Mouse (Mus musculus) spleen, adult 2 months (tissue): Measurements from ENCODE around the gene Icos. TPM values are rescaled to one million over a fixed set of nuclear protein-coding genes. Genes with fewer than 3 reads are reported as not detected.

ENCODE experiments used
- DNase-seq, 2 experiments: peaks; one replicate each; pipeline versions ENCODE4 v3.0.0 to v3.0.0-alpha.2; 2012 to 2021; ENCODE audit warnings: low spot score in 2 of 2, low read depth in 1 of 2
- H3K27ac ChIP-seq: fragments of 200-500 bp; 2 replicates; pipeline ENCODE4 v1.5.1; 2012; ENCODE audit warnings: low read length, inconsistent platforms; ENCODE audit not compliant: insufficient read depth
- H3K27me3 ChIP-seq: fragments of 200-500 bp; 2 replicates; pipeline ENCODE4 v1.6.1; 2012; ENCODE audit warnings: mild to moderate bottlenecking, moderate library complexity, low read length, inconsistent platforms; ENCODE audit not compliant: control insufficient read depth, insufficient read depth
- H3K36me3 ChIP-seq: fragments of 200-500 bp; 2 replicates; pipeline ENCODE4 v1.6.1; 2012; ENCODE audit warnings: mild to moderate bottlenecking, low read length, inconsistent platforms; ENCODE audit not compliant: control insufficient read depth, insufficient read depth
- H3K4me1 ChIP-seq: fragments of 200-500 bp; 2 replicates; pipeline ENCODE4 v1.6.1; 2011; ENCODE audit warnings: inconsistent platforms; ENCODE audit not compliant: control insufficient read depth, insufficient read depth, insufficient read length
- H3K4me3 ChIP-seq: fragments of 200-500 bp; 2 replicates; pipeline ENCODE4 v1.5.1; 2011; ENCODE audit warnings: mild to moderate bottlenecking, inconsistent platforms; ENCODE audit not compliant: insufficient read depth, insufficient read length; ENCODE audit errors: extremely low read depth
- CTCF ChIP-seq: fragments of 200-500 bp; IDR thresholded peaks from 2 replicates; pipeline ENCODE4 v1.5.1; 2011; ENCODE audit warnings: mild to moderate bottlenecking, inconsistent platforms; ENCODE audit not compliant: insufficient read depth, insufficient read length, insufficient replicate concordance; ENCODE audit errors: extremely low read depth
- POLR2A ChIP-seq: fragments of 200-500 bp; IDR thresholded peaks from 2 replicates; pipeline ENCODE4 v1.6.1; 2011; ENCODE audit warnings: low read depth, low read length, inconsistent platforms
- WGBS: fragments of 180-500 bp; shearing (Covaris S2); methylation state at CpG from one replicate; pipeline ENCODE4 v1.1.7; 2018; 5-methylcytosine and 5-hydroxymethylcytosine counted together
- polyA plus RNA-seq: library from polyadenylated mRNA; depleted of rRNA; stranded (reverse); fragments of >200 nt; gene quantifications from 2 replicates; pipeline ENCODE4 v1.2.3, GENCODE M21; 2012

Icos gene
- polyA plus RNA-seq, 1 experiment: 2.2 TPM

DNA sequence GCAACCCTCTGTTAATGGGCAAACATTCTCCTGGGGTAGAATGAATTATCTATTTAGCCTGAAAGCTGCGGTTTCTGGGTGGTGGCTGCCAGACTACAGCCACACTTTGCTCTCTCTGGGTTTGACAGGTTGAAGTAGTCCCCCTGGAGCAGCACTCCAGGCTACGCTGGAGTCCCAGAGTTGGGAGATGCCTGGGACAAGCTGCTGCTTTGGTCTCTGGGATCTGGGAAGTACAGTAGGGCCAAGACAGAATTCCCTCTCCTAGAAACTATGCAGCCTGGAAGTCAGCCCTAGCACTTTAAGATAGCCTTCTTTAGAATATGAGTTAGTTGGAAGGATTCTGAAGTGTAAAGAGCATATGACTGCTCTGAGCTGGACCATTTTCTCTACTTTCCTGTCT lies 21.0 kb downstream of the Icos start:
- Histone ChIP-seq H3K4me3 (no peak overlapping the region), H3K27me3 (no peaks in the 10 kb centered on the region), H3K27ac (no peak overlapping the region), H3K36me3 (no peaks in the 10 kb centered on the region), H3K4me1 (no peaks in the 10 kb centered on the region)
- TF ChIP-seq CTCF (no peak), POLR2A (no peak)
- DNase-seq: no peak
- WGBS: 89% methylated on average over 2 of the region's 2 CpGs

DNA sequence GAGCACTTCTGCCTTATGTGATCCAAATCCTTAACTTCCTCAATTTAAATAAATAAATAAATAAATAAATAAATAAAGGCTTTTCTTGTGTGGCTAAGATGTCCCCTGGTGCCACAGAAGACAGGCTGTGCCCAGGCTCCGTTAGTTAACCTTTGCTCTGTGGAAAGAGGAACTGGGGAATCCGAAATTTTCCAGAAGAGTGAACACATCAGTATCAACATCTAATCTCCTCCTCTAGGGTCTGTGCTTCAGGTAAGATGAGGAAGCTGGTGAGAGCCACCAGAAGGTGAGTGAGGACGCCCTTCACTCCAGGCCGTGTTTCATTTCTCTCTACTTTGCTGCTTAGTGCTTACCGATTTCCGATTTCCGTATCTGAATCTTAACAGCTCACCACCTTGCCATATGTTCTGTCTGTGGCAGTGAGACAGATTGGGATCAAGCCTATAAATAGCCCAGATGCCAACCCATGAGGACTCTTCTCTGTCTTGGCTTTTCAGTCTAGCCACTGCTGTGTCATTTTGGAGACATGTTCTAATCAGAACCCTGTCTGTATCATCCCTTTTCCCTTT lies 24.1 kb downstream of the Icos start:
- no peak for DNase-seq
- H3K27me3 ChIP-seq: no peaks in the 10 kb centered on the region
- no peak for TF ChIP-seq CTCF
- TF ChIP-seq POLR2A: no peak
- no peak overlapping the region for H3K27ac ChIP-seq
- no peaks in the 10 kb centered on the region for H3K4me1 ChIP-seq
- no peaks in the 10 kb centered on the region for H3K36me3 ChIP-seq
- no peak overlapping the region for H3K4me3 ChIP-seq
- 82% methylated on average over 7 of the region's 7 CpGs for WGBS

DNA sequence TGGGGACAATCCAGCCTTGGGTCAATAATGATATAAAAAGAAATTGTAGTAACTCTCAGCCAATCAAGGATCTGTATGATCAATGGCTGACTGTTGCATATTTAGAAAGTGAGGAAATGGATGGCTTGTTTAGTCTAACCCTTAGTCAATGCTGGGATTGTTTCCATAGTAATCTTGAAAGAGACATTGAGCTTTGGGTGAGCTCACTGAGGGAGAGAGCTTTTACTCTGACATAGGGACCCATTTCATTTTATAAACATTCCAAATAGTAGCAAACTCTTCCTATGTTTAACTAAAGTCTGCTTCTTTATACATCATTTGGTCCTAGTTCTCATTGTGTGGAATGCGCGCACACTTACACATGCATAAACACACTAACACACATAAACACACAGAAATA lies 28.5 kb downstream of the Icos start:
- Histone ChIP-seq H3K27me3 (no peaks in the 10 kb centered on the region), H3K4me3 (no peak overlapping the region), H3K36me3 (no peaks in the 10 kb centered on the region), H3K27ac (no peak overlapping the region), H3K4me1 (no peaks in the 10 kb centered on the region)
- TF ChIP-seq CTCF (no peak), POLR2A (no peak)
- no peak for DNase-seq
- WGBS: 96% methylated on average over 2 of the region's 2 CpGs

DNA sequence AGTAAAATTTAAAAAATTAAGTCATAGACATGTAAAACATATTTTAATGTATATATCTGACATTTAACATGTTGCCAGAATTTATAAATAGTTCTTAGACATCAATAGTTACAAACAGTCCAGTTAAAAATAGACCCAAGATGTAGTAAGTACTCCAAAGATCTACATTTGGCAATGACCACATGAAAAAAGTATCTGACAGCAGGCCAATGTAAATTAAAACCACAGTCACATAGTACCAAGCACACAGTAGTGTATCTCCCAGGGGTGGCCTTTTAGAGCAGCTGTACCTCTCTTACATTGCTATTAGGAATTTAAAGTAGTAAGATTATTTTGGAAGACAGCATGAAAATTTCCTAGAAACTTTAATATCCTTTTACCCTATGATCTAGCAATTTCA lies 29.8 kb downstream of the Icos start:
- DNase-seq: no peak
- H3K27ac ChIP-seq: no peak overlapping the region
- TF ChIP-seq POLR2A (no peak), CTCF (no peak)
- no peak overlapping the region for H3K4me3 ChIP-seq
- H3K36me3 ChIP-seq: no peaks in the 10 kb centered on the region
- H3K27me3 ChIP-seq: no peaks in the 10 kb centered on the region
- H3K4me1 ChIP-seq: no peaks in the 10 kb centered on the region

DNA sequence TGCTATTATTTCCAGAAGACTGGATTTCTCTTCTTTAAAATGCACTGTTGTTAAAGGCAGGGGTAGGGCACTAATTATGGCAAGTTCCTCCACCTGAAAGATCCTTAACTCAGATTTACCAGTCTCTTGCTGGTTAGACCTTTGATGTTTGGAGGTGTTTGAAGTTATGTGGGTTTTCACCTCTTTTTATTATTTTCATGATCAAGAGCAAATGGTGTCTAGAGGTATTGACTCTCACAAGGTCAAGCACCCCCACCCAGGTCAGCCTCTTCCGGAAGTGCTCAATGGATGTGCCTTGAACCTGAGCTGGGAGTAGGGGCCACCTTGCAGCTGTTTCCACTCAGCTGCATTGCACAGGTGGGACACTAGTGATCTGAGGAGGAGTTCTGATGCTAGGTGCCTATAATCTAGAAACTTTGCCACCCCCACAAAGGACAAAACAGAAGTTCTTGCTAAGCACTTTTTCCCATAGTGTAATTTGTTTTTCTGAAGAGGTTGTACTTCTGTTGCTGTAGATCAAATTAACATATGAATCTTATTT lies 38.9 kb downstream of the Icos start:
- no peak overlapping the region for H3K4me3 ChIP-seq
- DNase-seq: no peak
- TF ChIP-seq CTCF (no peak), POLR2A (no peak)
- no peaks in the 10 kb centered on the region for H3K4me1 ChIP-seq
- no peaks in the 10 kb centered on the region for H3K27me3 ChIP-seq
- 93% methylated on average over 1 of the region's 1 CpGs for WGBS
- H3K36me3 ChIP-seq: no peaks in the 10 kb centered on the region
- H3K27ac ChIP-seq: no peak overlapping the region

DNA sequence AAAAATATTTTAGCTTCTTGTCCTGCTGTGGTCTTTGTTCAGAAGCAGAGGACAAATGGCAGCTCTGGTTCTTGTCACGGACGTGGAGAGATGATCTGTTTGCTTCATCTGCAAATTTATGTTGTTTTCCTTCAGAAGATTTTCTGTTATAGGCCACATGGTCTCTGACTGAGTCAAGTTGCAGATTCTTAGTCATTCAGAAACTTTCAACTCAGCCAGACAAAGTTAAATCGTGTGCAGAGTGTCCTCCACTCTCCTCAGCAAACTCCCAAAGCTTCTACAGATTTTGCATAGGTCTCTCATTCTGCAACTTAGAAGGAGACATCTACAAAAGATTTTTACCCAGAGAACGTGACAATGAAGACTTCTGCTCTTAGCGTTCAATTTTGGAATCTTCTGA lies 49.0 kb downstream of the Icos start:
- DNase-seq: no peak
- Histone ChIP-seq H3K27me3 (no peaks in the 10 kb centered on the region), H3K36me3 (no peaks in the 10 kb centered on the region), H3K4me1 (peaks cover 4% of the 10 kb centered on the region; the same call in 1 of the 2 replicates), H3K27ac (no peak overlapping the region), H3K4me3 (no peak overlapping the region)
- 87% methylated on average over 5 of the region's 5 CpGs for WGBS
- TF ChIP-seq POLR2A (no peak), CTCF (no peak)

DNA sequence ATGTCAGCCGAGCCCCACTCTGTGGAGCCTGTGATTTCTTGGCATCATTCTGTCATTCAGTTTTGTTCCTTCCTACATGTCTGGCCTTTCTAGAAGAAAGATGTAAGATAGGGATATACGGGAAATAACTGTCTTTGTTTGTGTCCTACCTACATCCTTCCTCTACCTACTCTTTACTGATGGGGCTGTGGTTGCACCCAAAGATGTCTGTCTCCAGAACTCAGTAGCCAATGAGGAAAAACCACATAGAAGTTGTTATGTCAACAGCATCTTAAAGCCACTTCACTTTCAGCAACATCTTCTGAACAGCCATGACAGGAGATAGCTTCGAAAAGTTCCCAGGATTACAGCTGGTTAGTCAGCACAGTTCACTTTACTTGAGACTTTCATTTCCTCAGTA lies 49.8 kb downstream of the Icos start:
- Histone ChIP-seq H3K36me3 (no peaks in the 10 kb centered on the region), H3K27me3 (no peaks in the 10 kb centered on the region), H3K4me3 (no peak overlapping the region), H3K27ac (no peak overlapping the region), H3K4me1 (peaks cover 4% of the 10 kb centered on the region; the same call in 1 of the 2 replicates)
- DNase-seq: no peak
- 87% methylated on average over 3 of the region's 3 CpGs for WGBS
- TF ChIP-seq POLR2A (no peak), CTCF (no peak)
